In genomic region chr14:62937675-62938074, GRCm38 (mm10) we compare ENCODE assay signal across 11 mouse cellular contexts. TPM values are rescaled to one million over a fixed set of nuclear protein-coding genes. Genes with fewer than 3 reads are reported as not detected.
DNase-seq lines count a peak whose midpoint lies in the region; ATAC-seq and TF ChIP-seq lines count a peak whose summit lies in the region.
"Had no signal": no experiment of that assay in that cellular context is flagged by ENCODE, and none has a peak within 500 bp of the region (broad histone marks: within the 10 kb centered on the region; RNA-seq: fewer than 3 reads in every experiment).

No protein-coding gene starts in this region.

- DNase-seq in heart, adult 2 months: no peak
- no peak for DNase-seq in heart, adult 9 months (ENCODE audit: low spot score in 2 of 2)
- DNase-seq in limb, embryonic 14.5 days (ENCODE audit: low spot score): peak; percentile 38
- DNase-seq in limb, embryonic 10.5 days (ENCODE audit: low spot score): no peak
- DNase-seq in adipocyte (ENCODE audit: low spot score): peak; percentile 28
- no peak for DNase-seq in thymus, postnatal 25 days

- H3K4me3 ChIP-seq in heart, adult 2 months: no peak overlapping the region
- H3K4me3 ChIP-seq in limb, embryonic 14.5 days (replicated peaks; ENCODE audit: low read length): no peak overlapping the region
- no peak overlapping the region for H3K4me3 ChIP-seq in limb, embryonic 10.5 days
- no peak overlapping the region for H3K4me3 ChIP-seq in cortical plate, adult 2 months (ENCODE audit: insufficient read depth, low read length)
- H3K4me3 ChIP-seq: embryonic facial prominence, embryonic 13.5 days; midbrain, embryonic 15.5 days had no signal

- 73% methylated on average over 5 of the region's 5 CpGs for WGBS in heart, adult 2 months
- 82% methylated on average over 5 of the region's 5 CpGs for WGBS in limb, embryonic 14.5 days
- WGBS in limb, embryonic 10.5 days: 86% methylated on average over 5 of the region's 5 CpGs

- no peak overlapping the region for H3K9ac ChIP-seq in heart, adult 2 months (ENCODE audit: low read depth, low read length)
- H3K9ac ChIP-seq in limb, embryonic 14.5 days (ENCODE audit: low read depth, low read length, severe bottlenecking): no peak overlapping the region
- H3K9ac ChIP-seq: embryonic facial prominence, embryonic 13.5 days; midbrain, embryonic 15.5 days had no signal

- intact Hi-C loops in heart, adult 2 months (cut with DNase I): loop anchor here (1.0 to 5.0 kb wide), 3 partner anchors 58 to 175 kb away; partner anchors contain the start of genes Ints6 and Wdfy2

- peaks cover 9% of the 10 kb centered on the region for H3K4me1 ChIP-seq in heart, adult 2 months (ENCODE audit: control insufficient read depth, insufficient read depth, low read length)
- H3K4me1 ChIP-seq in limb, embryonic 14.5 days (ENCODE audit: control insufficient read depth, insufficient read depth, low read length): no peaks in the 10 kb centered on the region
- peaks cover 9% of the 10 kb centered on the region; the same call in 1 of the 2 replicates for H3K4me1 ChIP-seq in limb, embryonic 10.5 days
- no peaks in the 10 kb centered on the region for H3K4me1 ChIP-seq in cortical plate, adult 2 months (ENCODE audit: control insufficient read depth, insufficient read depth, low read length)
- H3K4me1 ChIP-seq: midbrain, embryonic 15.5 days had no signal

- H3K36me3 ChIP-seq in heart, adult 2 months (ENCODE audit: control insufficient read depth, insufficient read depth, low read length): no peaks in the 10 kb centered on the region; the same call in 1 of the 2 replicates
- peaks cover 7% of the 10 kb centered on the region for H3K36me3 ChIP-seq in limb, embryonic 14.5 days (ENCODE audit: control insufficient read depth, insufficient read depth, low read length)
- H3K36me3 ChIP-seq in limb, embryonic 10.5 days: peaks cover 39% of the 10 kb centered on the region
- H3K36me3 ChIP-seq: midbrain, embryonic 15.5 days had no signal

- no peaks in the 10 kb centered on the region for H3K27me3 ChIP-seq in heart, adult 2 months (ENCODE audit: control insufficient read depth, insufficient read depth, low read length)
- H3K27me3 ChIP-seq in limb, embryonic 14.5 days (ENCODE audit: control insufficient read depth, insufficient read depth, low read length): no peaks in the 10 kb centered on the region
- no peaks in the 10 kb centered on the region for H3K27me3 ChIP-seq in limb, embryonic 10.5 days (ENCODE audit: low read depth, poor library complexity, severe bottlenecking)
- H3K27me3 ChIP-seq: embryonic facial prominence, embryonic 13.5 days; midbrain, embryonic 15.5 days had no signal

- H3K9me3 ChIP-seq in limb, embryonic 14.5 days (ENCODE audit: control insufficient read depth, low read length): 0 out of 2 replicates have a peak, but pooled peaks cover 4% of the 10 kb centered on the region
- H3K9me3 ChIP-seq in limb, embryonic 10.5 days (replicated peaks): no peaks in the 10 kb centered on the region
- H3K9me3 ChIP-seq: midbrain, embryonic 15.5 days had no signal

- H3K79me2 ChIP-seq in heart, adult 2 months (replicated peaks; ENCODE audit: control insufficient read depth, insufficient read depth, low read length): no peaks in the 10 kb centered on the region

- no peak for TF ChIP-seq EP300 in heart, adult 2 months (IDR thresholded peaks at IDR 0.05; ENCODE audit: insufficient read depth, low read depth, low read length)

- no peak for TF ChIP-seq POLR2A in heart, adult 2 months (IDR thresholded peaks at IDR 0.05; ENCODE audit: insufficient read depth, low read depth, low read length)
- no peak for TF ChIP-seq POLR2A in limb, embryonic 14.5 days (IDR thresholded peaks at IDR 0.05; ENCODE audit: borderline replicate concordance, extremely low read depth, insufficient read depth, insufficient read length)
- TF ChIP-seq POLR2A in cortical plate, adult 2 months (IDR thresholded peaks at IDR 0.05; ENCODE audit: extremely low read depth, insufficient read depth, low read length): no peak

- no peak overlapping the region for H3K27ac ChIP-seq in heart, adult 2 months
- no peak overlapping the region for H3K27ac ChIP-seq in limb, embryonic 14.5 days (replicated peaks; ENCODE audit: low read depth, low read length)
- H3K27ac ChIP-seq in limb, embryonic 10.5 days: no peak overlapping the region
- no peak overlapping the region for H3K27ac ChIP-seq in cortical plate, adult 2 months (ENCODE audit: insufficient read depth, low read length)
- H3K27ac ChIP-seq: embryonic facial prominence, embryonic 13.5 days; midbrain, embryonic 15.5 days had no signal

- peak; percentile 67 for TF ChIP-seq CTCF in heart, adult 2 months (IDR thresholded peaks at IDR 0.05)
- peak; percentile 39; the same call in 1 of the 2 replicates for TF ChIP-seq CTCF in cortical plate, adult 2 months (IDR thresholded peaks at IDR 0.05; ENCODE audit: extremely low read depth, insufficient read depth, low read length)

- ATAC-seq in limb, embryonic 14.5 days (ENCODE audit: low FRiP score, low read depth): no peak
- ATAC-seq in activated CD4-positive, CD25-positive, alpha-beta regulatory T cell, adult 4 months: no peak
- ATAC-seq: midbrain, embryonic 15.5 days had no signal

- H3K4me2 ChIP-seq in limb, embryonic 14.5 days (replicated peaks; ENCODE audit: low read depth, low read length, severe bottlenecking): no peak overlapping the region
- H3K4me2 ChIP-seq: embryonic facial prominence, embryonic 13.5 days; midbrain, embryonic 15.5 days had no signal

RNA-seq across cellular contexts. Expression of gene Defb48, which starts 46.6 kb away (rescaled TPM):
- not detected for total RNA-seq in heart, adult 2 months (2021)
- polyA plus RNA-seq in heart, adult 2 months (2012; rRNA removed): not detected in 2 replicates
- polyA plus RNA-seq in limb, embryonic 14.5 days (2012; rRNA removed): not detected in 2 replicates
- not detected in 2 replicates for polyA plus RNA-seq in limb, embryonic 14.5 days (2014; fragmentation: Nextera tagmentation; extraction: Ambion mirVana)
- polyA plus RNA-seq in limb, embryonic 10.5 days (2016; fragmentation: Nextera tagmentation; extraction: Ambion mirVana): not detected in 2 replicates
- polyA plus RNA-seq in cortical plate, adult 2 months (2012; rRNA removed): not detected in 2 replicates
- not detected for polyA plus RNA-seq in activated CD4-positive, CD25-positive, alpha-beta regulatory T cell, adult 4 months (2017; shearing (Covaris generic))
- polyA plus RNA-seq: embryonic facial prominence, embryonic 13.5 days; heart, embryonic 14.5 days; midbrain, embryonic 15.5 days had no signal

Comparison
In these comparisons a context has a peak if more than half of its experiments do, and no peak if none do; other contexts are left out.
1. DNase-seq: peak in limb, embryonic 14.5 days (single experiment) and adipocyte (single experiment); none in heart, adult 2 months (0 of 2), heart, adult 9 months (0 of 2), limb, embryonic 10.5 days (single experiment) and thymus, postnatal 25 days (single experiment).